Mouse (Mus musculus) midbrain, embryonic 12.5 days (tissue): Measurements from ENCODE around the gene Kdm2b. TPM values are rescaled to one million over a fixed set of nuclear protein-coding genes. Genes with fewer than 3 reads are reported as not detected.

ENCODE experiments used
- ATAC-seq: fragments of 200-750 bp; cut with Nextera tagmentation; 2 replicates; pipeline ENCODE4 v1.8.0; 2017; ENCODE audit warnings: low read depth, moderate TSS enrichment, moderate library complexity; ENCODE audit not compliant: low FRiP score
- H3K27ac ChIP-seq: fragments of 300-500 bp; sonication (generic); replicated peaks from 2 replicates; pipeline ENCODE4 v1.5.1; 2016; ENCODE audit warnings: mild to moderate bottlenecking
- H3K27me3 ChIP-seq: fragments of 300-500 bp; sonication (generic); 2 replicates; pipeline ENCODE4 v1.6.1; 2016; ENCODE audit warnings: mild to moderate bottlenecking
- H3K36me3 ChIP-seq: fragments of 300-500 bp; sonication (generic); 2 replicates; pipeline ENCODE4 v1.6.1; 2016
- H3K4me1 ChIP-seq: fragments of 300-500 bp; sonication (generic); 2 replicates; pipeline ENCODE4 v1.6.1; 2016
- H3K4me2 ChIP-seq: fragments of 300-500 bp; sonication (generic); replicated peaks from 2 replicates; pipeline ENCODE4 v1.6.1; 2016; ENCODE audit warnings: mild to moderate bottlenecking, moderate library complexity
- H3K4me3 ChIP-seq: fragments of 300-500 bp; sonication (generic); 2 replicates; pipeline ENCODE4 v1.5.1; 2016; ENCODE audit warnings: mild to moderate bottlenecking
- H3K9ac ChIP-seq: fragments of 300-500 bp; sonication (generic); replicated peaks from 2 replicates; pipeline ENCODE4 v1.6.1; 2016; ENCODE audit warnings: mild to moderate bottlenecking, moderate library complexity
- H3K9me3 ChIP-seq: fragments of 300-500 bp; sonication (generic); 2 replicates; pipeline ENCODE4 v1.6.1; 2016; ENCODE audit warnings: mild to moderate bottlenecking
- WGBS: fragments of 180-500 bp; shearing (Covaris S2); methylation state at CpG from one replicate; pipeline ENCODE4 v1.1.7; 2016; 5-methylcytosine and 5-hydroxymethylcytosine counted together
- polyA plus RNA-seq: library from polyadenylated mRNA; unstranded; fragments of >200 nt; fragmentation: Nextera tagmentation; extraction: Ambion mirVana; gene quantifications from 2 replicates; pipeline ENCODE4 v1.2.1, GENCODE M21; 2016

Kdm2b gene
- polyA plus RNA-seq, 1 experiment from 2014 or later, result 108 TPM

DNA sequence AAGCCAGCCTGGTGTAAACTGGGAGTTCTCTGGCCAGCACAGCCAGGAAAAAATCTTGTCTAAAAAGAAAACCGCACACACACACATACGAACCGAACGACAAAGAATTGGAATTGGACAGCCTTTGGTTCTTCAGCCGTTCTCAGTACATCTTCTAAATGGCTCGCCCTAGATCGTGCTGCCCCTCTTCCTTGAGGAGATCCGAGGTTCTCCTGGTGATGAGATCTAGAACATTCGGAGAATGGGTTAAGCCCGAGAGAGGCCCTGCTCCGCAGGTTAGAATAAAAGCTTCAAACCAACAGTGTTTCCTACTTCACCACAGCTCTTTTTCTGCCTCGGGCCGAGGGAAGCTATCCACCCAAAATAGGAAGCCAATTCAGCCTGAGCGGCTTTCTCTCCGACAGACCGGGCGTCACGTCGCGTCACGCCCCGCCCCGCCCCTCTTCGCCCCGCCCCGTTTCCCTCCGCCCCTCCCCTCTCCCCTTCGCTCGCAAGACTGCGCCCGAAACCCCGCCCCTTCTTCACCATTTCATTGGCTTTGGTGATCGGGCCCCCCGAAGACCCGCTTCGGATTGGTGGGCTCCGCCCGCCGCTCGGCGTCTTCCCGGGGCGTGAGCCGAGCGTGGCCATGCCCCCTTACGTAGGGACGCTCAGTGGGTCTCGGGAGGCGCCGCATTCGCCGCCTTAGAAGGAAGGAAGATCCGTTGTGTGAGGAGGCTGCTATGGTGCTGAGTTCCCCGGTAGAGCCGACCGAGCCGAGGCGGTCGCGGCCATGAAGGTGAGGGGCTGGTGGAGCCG, 139.9 kb downstream of the Kdm2b start, which contains the start of gene Rnf34:
Rnf34 (plus strand) TSS at position 528 of the 798 bp plus-strand sequence.
- peak within 1 kb of the TSS; percentile 88 for H3K4me2 ChIP-seq
- ATAC-seq, result peak; percentile 99
- H3K4me1 ChIP-seq, result peaks cover 15% of the 10 kb centered on the region
- H3K36me3 ChIP-seq, result no peaks in the 10 kb centered on the region
- H3K9ac ChIP-seq, result peak within 1 kb of the TSS; percentile 93
- no peaks in the 10 kb centered on the region for H3K27me3 ChIP-seq
- 1% methylated on average over 61 of the region's 61 CpGs for WGBS
- peak within 1 kb of the TSS; percentile 94 for H3K27ac ChIP-seq
- peak within 1 kb of the TSS; percentile 80 for H3K4me3 ChIP-seq
- H3K9me3 ChIP-seq, result no peaks in the 10 kb centered on the region

DNA sequence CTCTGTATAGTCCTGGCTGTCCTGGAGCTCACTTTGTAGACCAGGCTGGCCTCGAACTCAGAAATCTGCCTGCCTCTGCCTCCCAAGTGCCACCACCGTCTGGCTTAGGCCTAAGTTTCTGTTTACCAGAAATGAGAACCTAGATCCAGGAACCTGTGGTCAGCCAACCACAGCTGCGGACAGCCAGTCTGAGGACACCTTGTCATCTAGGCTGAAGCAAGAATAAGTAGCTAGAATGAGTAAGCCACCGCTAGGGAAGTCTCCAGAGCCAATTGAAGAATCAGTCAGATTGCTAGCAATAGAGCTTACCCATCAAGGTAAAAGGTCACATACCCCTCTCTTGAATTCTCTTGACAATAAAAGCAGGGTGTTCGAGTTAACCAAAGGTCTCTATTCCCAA, 145.8 kb downstream of the Kdm2b start:
- WGBS, result 88% methylated on average over 5 of the region's 5 CpGs
- Histone ChIP-seq H3K27ac (no peak overlapping the region), H3K4me3 (no peak overlapping the region), H3K27me3 (no peaks in the 10 kb centered on the region), H3K36me3 (no peaks in the 10 kb centered on the region), H3K4me2 (no peak overlapping the region), H3K4me1 (no peaks in the 10 kb centered on the region), H3K9me3 (no peaks in the 10 kb centered on the region), H3K9ac (no peak overlapping the region)
- ATAC-seq, result no peak

DNA sequence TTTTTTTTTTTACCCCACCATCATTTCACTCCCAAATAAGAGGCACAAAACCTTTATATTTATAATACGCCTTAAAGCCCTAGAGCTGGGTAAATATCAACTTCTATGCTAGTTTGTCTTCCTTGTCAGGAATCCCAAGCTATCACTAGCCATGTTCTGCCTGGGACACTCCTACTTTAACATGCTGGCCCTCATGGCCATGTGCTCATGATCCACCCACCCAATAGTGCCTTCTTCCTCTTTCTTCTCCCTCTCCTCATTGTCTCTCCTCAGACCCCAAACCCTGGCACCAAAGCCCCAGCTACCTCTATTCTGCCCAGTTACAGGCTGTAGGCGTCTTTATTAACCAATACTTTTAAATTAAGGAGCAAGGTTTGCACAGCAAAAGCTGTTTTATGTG, 148.5 kb downstream of the Kdm2b start:
- H3K36me3 ChIP-seq, result no peaks in the 10 kb centered on the region
- H3K27me3 ChIP-seq, result no peaks in the 10 kb centered on the region
- H3K4me3 ChIP-seq, result no peak overlapping the region
- ATAC-seq, result no peak
- no peak overlapping the region for H3K9ac ChIP-seq
- H3K9me3 ChIP-seq, result no peaks in the 10 kb centered on the region
- no peak overlapping the region for H3K4me2 ChIP-seq
- H3K27ac ChIP-seq, result no peak overlapping the region
- WGBS, result 86% methylated on average over 2 of the region's 2 CpGs
- H3K4me1 ChIP-seq, result no peaks in the 10 kb centered on the region

DNA sequence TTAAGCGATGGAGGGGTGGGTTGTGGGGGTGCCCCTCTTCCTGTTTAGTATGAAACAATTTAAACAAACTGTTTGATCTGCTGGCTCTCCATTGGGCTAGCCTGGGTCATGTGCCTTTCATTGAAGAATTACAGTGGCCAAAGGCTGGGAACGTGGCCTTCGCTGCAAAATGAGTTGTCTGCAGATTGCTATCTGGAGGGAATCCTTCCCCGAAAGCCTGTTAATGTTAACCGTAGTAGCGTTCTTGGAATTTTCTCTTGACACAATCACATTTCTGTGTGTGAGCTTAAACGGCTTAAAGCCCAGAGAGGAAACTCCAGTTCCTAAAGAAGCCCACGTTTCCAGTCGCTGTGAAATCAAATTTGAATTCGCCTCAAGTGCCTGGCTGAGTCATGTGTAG, 156.6 kb downstream of the Kdm2b start:
- H3K4me1 ChIP-seq, result no peaks in the 10 kb centered on the region

DNA sequence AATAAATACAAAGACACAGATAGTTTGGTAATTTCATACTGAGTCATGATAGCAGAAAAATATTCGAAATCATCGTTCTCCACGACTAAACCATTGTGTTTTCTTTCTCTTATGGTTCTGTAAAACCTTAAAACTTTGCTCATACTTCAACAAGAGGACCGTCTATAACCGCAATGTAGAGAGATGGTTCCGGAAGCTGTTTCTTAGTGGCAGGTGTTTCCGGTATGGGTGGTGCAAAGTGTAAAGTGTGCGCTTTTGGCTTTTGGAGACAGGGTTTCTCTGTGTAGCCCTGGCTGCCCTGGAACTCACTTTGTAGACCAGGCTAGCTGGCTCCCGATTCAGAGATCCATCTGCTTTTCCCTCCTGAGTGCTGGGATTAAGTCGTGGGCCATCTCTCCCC, 157.1 kb downstream of the Kdm2b start:
- WGBS, result 86% methylated on average over 10 of the region's 10 CpGs
- H3K27me3 ChIP-seq, result no peaks in the 10 kb centered on the region
- H3K36me3 ChIP-seq, result no peaks in the 10 kb centered on the region
- H3K27ac ChIP-seq, result no peak overlapping the region
- no peaks in the 10 kb centered on the region for H3K9me3 ChIP-seq
- no peak for ATAC-seq
- no peaks in the 10 kb centered on the region for H3K4me1 ChIP-seq
- no peak overlapping the region for H3K4me2 ChIP-seq
- H3K9ac ChIP-seq, result no peak overlapping the region
- no peak overlapping the region for H3K4me3 ChIP-seq

More for the DNA sequence above, 156.6 kb downstream of the Kdm2b start:
- H3K27ac ChIP-seq, result no peak overlapping the region
- no peaks in the 10 kb centered on the region for H3K27me3 ChIP-seq
- H3K4me3 ChIP-seq, result no peak overlapping the region
- no peaks in the 10 kb centered on the region for H3K36me3 ChIP-seq
- H3K4me2 ChIP-seq, result no peak overlapping the region
- H3K9me3 ChIP-seq, result no peaks in the 10 kb centered on the region
- 84% methylated on average over 10 of the region's 10 CpGs for WGBS
- no peak for ATAC-seq
- no peak overlapping the region for H3K9ac ChIP-seq

DNA sequence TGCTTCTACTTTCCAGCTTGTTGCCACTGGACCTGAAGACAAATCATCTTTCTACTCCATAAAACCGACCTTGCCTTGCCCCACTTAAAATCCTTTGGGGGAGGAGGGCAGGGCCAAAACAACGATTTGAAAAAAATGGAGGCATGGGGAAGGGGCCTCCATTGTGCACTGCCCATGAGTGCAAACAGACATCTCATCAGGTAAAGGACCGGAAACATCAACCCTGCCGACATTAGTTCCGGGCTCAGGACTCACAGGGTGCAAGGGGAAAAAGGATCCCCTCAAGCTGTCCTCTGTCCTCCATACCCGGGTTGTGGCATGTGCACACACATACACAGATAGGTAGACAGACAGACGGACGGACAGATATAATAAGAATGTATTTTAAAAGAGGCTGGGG, 164.5 kb downstream of the Kdm2b start:
- 84% methylated on average over 8 of the region's 8 CpGs for WGBS

DNA sequence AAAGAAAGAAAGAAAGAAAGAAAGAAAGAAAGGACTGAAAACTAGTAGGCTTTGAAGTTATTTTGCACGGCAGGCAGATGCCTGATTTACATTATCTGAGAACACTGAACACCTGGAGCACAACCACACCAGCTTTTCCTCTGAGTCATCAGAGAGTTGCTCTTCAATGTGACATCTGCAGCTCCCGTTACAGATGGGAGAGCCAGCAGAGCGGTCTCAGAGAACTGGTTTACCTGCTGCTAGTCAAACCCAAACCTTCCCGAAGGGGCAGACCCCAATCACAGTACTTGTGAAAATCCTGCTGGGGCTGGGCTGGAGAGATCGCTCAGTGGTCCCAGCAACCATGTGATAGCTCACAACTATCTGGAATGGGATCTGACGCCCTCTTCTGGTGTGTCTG, 165.2 kb downstream of the Kdm2b start:
- ATAC-seq, result no peak

More for the DNA sequence above, 164.5 kb downstream of the Kdm2b start:
- H3K27ac ChIP-seq, result no peak overlapping the region
- no peaks in the 10 kb centered on the region for H3K36me3 ChIP-seq
- no peaks in the 10 kb centered on the region for H3K9me3 ChIP-seq
- H3K4me1 ChIP-seq, result peaks cover 3% of the 10 kb centered on the region
- no peak overlapping the region for H3K4me2 ChIP-seq
- no peak for ATAC-seq
- no peak overlapping the region for H3K9ac ChIP-seq
- H3K27me3 ChIP-seq, result no peaks in the 10 kb centered on the region
- no peak overlapping the region for H3K4me3 ChIP-seq

DNA sequence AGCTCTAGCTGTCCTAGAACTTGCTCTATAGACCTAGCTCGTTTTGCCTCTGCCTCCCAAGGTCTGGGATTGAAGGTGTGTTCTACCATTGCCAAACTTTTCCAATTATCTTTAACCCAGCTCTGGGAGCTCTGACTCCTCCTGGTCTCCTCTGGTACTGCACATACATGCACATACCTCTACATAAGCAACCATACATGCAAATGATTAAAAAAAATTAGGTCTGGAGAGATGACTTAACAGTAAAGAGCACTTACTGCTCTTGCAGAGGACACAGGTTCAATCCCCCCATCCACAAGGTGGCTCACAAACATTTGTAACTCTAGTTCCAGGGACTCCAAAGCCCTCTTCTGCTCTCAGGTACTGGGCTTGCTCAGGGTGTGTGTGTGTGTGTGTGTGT, 165.6 kb downstream of the Kdm2b start:
- Histone ChIP-seq H3K27ac (no peak overlapping the region), H3K4me3 (no peak overlapping the region), H3K9me3 (no peaks in the 10 kb centered on the region), H3K9ac (no peak overlapping the region), H3K4me2 (no peak overlapping the region), H3K36me3 (0 out of 2 replicates have a peak, but pooled peaks cover 2% of the 10 kb centered on the region), H3K27me3 (no peaks in the 10 kb centered on the region), H3K4me1 (peaks cover 11% of the 10 kb centered on the region)
- no peak for ATAC-seq
- WGBS, result 71% methylated on average over 1 of the region's 1 CpGs

More for the DNA sequence above, 165.2 kb downstream of the Kdm2b start:
- Histone ChIP-seq H3K4me2 (no peak overlapping the region), H3K9ac (no peak overlapping the region), H3K36me3 (no peaks in the 10 kb centered on the region), H3K4me3 (no peak overlapping the region), H3K9me3 (no peaks in the 10 kb centered on the region), H3K27ac (no peak overlapping the region), H3K4me1 (peaks cover 8% of the 10 kb centered on the region), H3K27me3 (no peaks in the 10 kb centered on the region)
- WGBS, result 75% methylated on average over 6 of the region's 6 CpGs

DNA sequence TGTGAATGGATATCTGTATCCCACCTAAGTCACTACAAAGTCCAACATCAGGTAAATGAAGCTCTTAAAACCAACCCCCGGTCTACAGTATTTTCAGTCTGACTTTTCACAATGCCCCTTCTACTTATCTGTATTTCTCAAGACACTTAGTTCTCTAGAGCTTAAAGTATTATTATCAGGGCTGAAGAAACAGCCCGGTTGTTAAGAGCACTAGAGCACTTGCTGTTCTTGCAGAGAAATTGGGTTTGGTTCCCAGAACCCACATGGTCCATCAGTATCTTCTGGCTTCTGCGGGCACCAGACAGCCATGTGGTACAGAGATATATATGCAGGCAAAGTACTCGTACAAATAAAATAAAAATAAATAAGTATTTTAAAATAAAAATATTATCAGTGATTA, 167.2 kb downstream of the Kdm2b start:
- WGBS, result 94% methylated on average over 4 of the region's 4 CpGs
- Histone ChIP-seq H3K4me3 (no peak overlapping the region), H3K9ac (no peak overlapping the region), H3K9me3 (no peaks in the 10 kb centered on the region), H3K27me3 (no peaks in the 10 kb centered on the region), H3K36me3 (peaks cover 17% of the 10 kb centered on the region), H3K4me2 (no peak overlapping the region), H3K4me1 (peaks cover 11% of the 10 kb centered on the region), H3K27ac (no peak overlapping the region)
- ATAC-seq, result no peak

DNA sequence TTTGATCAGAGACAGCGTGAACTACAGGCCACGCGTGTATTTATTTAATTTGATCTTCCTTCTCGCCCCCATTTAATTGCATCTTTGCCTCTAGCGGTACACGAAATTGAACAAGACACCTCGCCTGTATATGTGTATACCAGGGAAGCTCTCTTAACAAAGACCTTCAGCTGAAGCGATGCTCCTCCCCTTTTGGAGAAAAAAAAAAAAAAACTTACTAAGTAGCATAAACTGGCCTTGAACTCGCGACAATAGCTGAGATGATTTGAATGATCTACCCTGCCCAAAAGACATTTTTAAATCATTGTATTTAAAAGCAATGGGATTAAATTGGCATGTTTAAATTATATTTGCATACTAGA, 168.1 kb downstream of the Kdm2b start:
- Histone ChIP-seq H3K9ac (peak overlapping the region; percentile 89; the same call in 1 of the 2 replicates), H3K9me3 (no peaks in the 10 kb centered on the region), H3K4me2 (peak overlapping the region; percentile 59), H3K27ac (peak overlapping the region; percentile 95), H3K4me1 (peaks cover 11% of the 10 kb centered on the region), H3K4me3 (peak overlapping the region; percentile 80), H3K36me3 (peaks cover 25% of the 10 kb centered on the region), H3K27me3 (no peaks in the 10 kb centered on the region)
- ATAC-seq, result peak; percentile 71
- under 1% methylated on average over 10 of the region's 10 CpGs for WGBS

DNA sequence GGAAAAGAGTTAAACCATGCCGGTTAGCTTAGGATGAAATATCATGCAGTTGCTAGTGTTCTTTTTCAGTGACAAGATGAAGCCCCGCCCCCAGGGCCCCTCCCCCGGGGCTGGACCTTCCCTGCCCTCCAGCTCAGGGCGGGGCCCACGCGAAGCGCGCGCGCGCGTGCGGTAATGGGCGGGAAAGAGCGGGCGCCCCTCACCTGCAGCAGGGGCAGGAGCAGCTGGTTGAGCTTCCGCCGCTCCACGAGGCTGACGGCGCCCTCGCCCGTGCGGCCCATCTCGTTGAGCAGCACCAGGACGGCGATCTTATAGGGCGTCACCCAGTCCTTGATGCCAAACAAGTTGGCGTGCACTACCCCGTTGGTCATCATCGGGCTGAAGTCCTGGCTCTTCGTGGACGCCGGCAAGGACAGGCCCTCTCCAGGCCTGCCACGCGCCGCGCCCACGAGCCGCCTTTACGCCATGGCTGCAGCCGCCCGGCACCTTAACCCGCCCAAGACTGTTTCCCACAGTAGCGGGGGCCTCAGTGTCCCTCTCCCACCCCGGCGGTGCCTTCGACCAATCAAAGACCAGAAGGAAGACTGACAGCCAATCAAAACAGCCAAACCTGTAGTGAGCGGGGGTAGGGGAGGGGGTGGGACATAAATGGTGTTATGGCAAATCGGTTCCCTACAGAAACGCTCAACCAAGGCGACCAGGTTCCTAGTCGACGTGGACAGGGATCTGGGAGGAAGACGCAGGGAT, 168.7 kb downstream of the Kdm2b start, which contains the start of gene Anapc5:
Anapc5 (minus strand) TSS at position 563 of the 747 bp plus-strand sequence.
- peak; percentile 100 for ATAC-seq
- Histone ChIP-seq H3K36me3 (peaks cover 29% of the 10 kb centered on the region), H3K4me1 (peaks cover 11% of the 10 kb centered on the region), H3K9ac (peak within 1 kb of the TSS; percentile 89), H3K4me2 (peak within 1 kb of the TSS; percentile 59), H3K4me3 (peak within 1 kb of the TSS; percentile 80), H3K9me3 (no peaks in the 10 kb centered on the region), H3K27me3 (no peaks in the 10 kb centered on the region), H3K27ac (peak within 1 kb of the TSS; percentile 95)
- under 1% methylated on average over 54 of the region's 55 CpGs for WGBS
